Mouse (Mus musculus) erythroblast, adult 5-6 weeks (primary cell): ENCODE results near the gene Fbxl2. TPM values are rescaled to one million over a fixed set of nuclear protein-coding genes. Genes with fewer than 3 reads are reported as not detected.

Experiments used
- ATAC-seq: replicated peaks from 2 replicates; pipeline ENCODE4 v1.8.0; 2016; ENCODE audit warnings: moderate number of reproducible peaks, mild to moderate bottlenecking, moderate TSS enrichment, inconsistent platforms; ENCODE audit not compliant: poor library complexity, low FRiP score, severe bottlenecking
- total RNA-seq, 2 experiments: library from RNA; stranded (forward) in 1 of 2; stranded (reverse) in 1 of 2; fragments of 150-400 nt in 1 of 2; fragments of 200-764, 138-1000 nt in 1 of 2; gene quantifications; 2 replicates each; pipeline versions ENCODE4 v1.2.3 to v1.2.4; 2015 to 2017; ENCODE audit warnings: low replicate concordance in 2 of 2

Gene Fbxl2
- total RNA-seq, 2 experiments from 2014 or later: not detected

- ATAC-seq: no peak
Observed at GRCm38 (mm10) chr9:113931375-113932099, 114.5 kb downstream of the Fbxl2 start.

GRCm38 (mm10) chr9:113930534-113931374 lies 115.2 kb downstream of the Fbxl2 start, which contains the start of gene Ubp1:
Ubp1 (plus strand) TSS chr9:113930934.
- ATAC-seq: peak; percentile 94

GRCm38 (mm10) chr9:113929676-113930075 lies 116.3 kb downstream of the Fbxl2 start:
- no peak for ATAC-seq

- ATAC-seq: no peak
Observed at GRCm38 (mm10) chr9:113928591-113928990, 117.4 kb downstream of the Fbxl2 start.

GRCm38 (mm10) chr9:113924883-113925282 lies 121.1 kb downstream of the Fbxl2 start:
- no peak for ATAC-seq

- ATAC-seq: no peak
Observed at GRCm38 (mm10) chr9:113922677-113923076, 123.3 kb downstream of the Fbxl2 start.

- peak; percentile 75 for ATAC-seq
Observed at GRCm38 (mm10) chr9:113915789-113916188, 130.2 kb downstream of the Fbxl2 start.

Other genes starting within 250 kb of the Fbxl2 start
- gene Ubp1, start 115.3 kb downstream of the Fbxl2 start, total RNA-seq (2015; ENCODE audit: low replicate concordance): 227 and 253 TPM in 2 replicates
- 245 and 285 TPM in 2 replicates for gene Ubp1, start 115.3 kb downstream of the Fbxl2 start, total RNA-seq (2017; ENCODE audit: low replicate concordance)
- not detected in 2 replicates for gene Susd5, start 10.9 kb upstream of the Fbxl2 start, total RNA-seq (2015; ENCODE audit: low replicate concordance)
- gene Susd5, start 10.9 kb upstream of the Fbxl2 start, total RNA-seq (2017; ENCODE audit: low replicate concordance): not detected in 2 replicates